Mouse (Mus musculus) CD4-positive, CD25-positive, alpha-beta regulatory T cell, adult 4 months (primary cell): ENCODE measurements around the gene Cd276. TPM values are rescaled to one million over a fixed set of nuclear protein-coding genes. Genes with fewer than 3 reads are reported as not detected.

Experiments used
- ATAC-seq: one replicate; pipeline ENCODE4 v1.8.0; 2017
- polyA plus RNA-seq, 2 experiments: library from polyadenylated mRNA; unstranded; fragments of 100-300 nt; shearing (Covaris generic); gene quantifications; one replicate each; pipeline ENCODE4 v1.2.1; 2017

Cd276 gene
- polyA plus RNA-seq, 2 experiments from 2014 or later = not detected

GRCm38 (mm10) chr9:58550928-58551327 lies 4.3 kb downstream of the Cd276 start:
- ATAC-seq = no peak

- ATAC-seq = no peak
Measured at GRCm38 (mm10) chr9:58549694-58550093, 5.5 kb downstream of the Cd276 start.

DNA sequence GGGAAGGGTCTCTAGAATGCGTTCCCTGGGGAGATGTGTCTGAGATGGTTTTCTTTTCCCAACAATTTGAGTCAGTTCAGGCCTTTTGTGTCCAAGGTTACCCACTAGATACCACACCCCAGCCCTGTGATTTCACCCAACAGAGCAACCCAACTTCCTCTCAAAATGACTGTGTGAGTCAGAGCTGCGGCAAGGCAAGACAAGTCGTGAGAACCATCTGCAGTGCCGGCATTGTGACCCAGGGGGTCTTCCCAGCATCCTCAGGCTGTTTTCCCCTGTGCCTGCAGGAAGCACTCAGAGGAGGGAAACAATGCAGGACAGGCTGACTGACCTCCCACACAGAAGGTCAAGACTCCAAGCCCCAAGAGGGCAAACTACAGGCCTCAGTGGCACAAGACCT lies 6.3 kb downstream of the Cd276 start:
- no peak for ATAC-seq

DNA sequence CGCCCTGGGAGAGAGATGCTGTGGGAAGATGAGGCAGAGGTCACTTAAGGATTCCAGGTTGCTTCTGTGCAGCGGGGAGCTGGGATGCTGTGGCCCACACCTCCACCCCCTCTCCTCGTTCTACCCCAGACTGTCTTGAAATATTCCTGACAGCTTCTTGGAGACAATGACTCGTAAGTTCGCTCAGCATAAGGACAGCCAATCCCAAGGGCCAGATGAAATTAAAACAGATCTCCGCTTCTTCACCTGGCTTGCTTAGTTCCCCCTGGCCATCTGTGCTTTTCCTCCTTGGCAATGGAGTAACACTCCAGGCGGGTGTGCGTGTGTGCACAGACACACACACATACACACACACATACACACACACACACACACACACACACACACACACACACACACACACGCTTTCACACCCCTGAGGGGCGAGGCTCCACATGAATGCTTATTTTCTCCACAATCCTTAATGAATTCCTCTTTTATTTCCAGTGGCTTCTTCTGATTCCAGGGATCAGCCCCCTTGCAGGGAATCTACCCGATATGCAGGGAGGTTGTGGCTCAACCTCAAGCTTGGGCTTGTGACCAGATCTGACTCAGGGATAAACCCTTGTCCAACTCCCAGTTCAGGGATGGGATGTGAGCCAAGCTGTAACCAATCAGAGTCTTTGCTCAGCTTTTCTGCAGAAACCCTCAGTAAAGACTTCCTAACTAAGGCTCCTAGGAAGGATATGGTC lies 8.4 kb downstream of the Cd276 start:
- no peak for ATAC-seq

- ATAC-seq = no peak
Measured at GRCm38 (mm10) chr9:58545428-58545827, 9.8 kb downstream of the Cd276 start.

GRCm38 (mm10) chr9:58544879-58545324 lies 10.3 kb downstream of the Cd276 start:
- ATAC-seq = no peak

DNA sequence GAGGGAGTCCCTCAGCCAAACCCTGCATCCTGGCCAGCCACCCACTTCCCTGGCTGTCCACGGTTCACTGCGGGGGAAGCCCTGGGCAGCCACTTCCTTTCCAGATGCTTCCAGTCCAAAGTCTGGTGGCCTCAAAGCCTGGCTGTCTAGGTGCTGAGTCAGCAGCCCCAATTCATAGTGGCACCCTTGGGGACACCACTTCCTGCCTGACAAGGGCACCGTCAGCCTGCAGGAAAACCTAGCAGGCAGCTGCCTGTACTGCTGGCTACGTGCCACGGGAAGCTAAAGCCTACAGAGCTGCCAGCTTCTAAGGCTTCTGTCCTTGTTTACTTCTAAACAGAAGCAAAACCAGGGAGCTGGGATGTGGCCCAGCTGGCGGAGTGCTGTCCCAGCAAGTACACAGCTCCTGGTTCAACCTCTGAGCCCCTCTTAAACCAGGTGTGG lies 13.3 kb downstream of the Cd276 start:
- peak; percentile 39 for ATAC-seq

- no peak for ATAC-seq
Measured at GRCm38 (mm10) chr9:58539886-58540285, 15.4 kb downstream of the Cd276 start.

DNA sequence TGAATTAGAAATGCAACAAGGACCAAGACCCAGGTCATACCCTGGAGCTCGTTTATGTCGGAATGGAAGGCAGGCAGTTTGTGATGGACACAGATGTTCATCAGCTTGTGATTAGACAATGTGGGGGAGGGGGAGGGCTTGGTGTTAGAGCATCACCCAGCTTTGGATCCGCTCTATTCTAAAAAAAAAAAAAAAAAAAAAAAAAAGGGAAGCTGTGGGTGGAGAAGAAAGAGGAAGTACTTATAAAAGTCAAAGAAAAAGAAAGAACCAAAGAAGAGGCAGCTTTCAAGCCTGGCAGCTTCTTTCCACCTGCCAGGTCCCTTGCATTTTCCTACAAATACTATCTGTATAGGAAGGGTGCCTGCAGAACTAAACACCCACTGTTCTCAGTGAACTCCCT lies 17.5 kb downstream of the Cd276 start:
- no peak for ATAC-seq

GRCm38 (mm10) chr9:58535447-58536134 lies 19.6 kb downstream of the Cd276 start:
- ATAC-seq = no peak

DNA sequence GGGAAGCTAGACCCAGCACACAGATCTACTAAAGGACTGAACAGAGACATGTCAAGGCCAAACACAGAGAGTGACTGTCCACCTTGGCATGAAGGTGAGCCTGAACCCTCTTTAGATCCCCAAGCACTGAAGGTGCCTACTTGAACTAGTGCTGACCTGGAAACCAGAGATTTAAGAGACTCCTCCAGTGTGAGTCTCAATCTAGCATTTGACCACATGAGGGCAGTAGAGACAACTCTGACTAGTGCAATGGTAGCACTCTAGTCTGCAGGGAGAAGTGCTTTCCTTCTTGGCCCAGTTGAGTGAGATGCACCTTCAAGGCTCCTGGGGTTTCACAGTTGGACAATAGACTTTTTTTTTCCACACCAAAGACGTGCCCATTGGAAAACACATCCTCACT lies 20.5 kb downstream of the Cd276 start:
- no peak for ATAC-seq

GRCm38 (mm10) chr9:58533322-58533721 lies 21.9 kb downstream of the Cd276 start:
- no peak for ATAC-seq

- no peak for ATAC-seq
Measured at GRCm38 (mm10) chr9:58532236-58532635, 23.0 kb downstream of the Cd276 start.

DNA sequence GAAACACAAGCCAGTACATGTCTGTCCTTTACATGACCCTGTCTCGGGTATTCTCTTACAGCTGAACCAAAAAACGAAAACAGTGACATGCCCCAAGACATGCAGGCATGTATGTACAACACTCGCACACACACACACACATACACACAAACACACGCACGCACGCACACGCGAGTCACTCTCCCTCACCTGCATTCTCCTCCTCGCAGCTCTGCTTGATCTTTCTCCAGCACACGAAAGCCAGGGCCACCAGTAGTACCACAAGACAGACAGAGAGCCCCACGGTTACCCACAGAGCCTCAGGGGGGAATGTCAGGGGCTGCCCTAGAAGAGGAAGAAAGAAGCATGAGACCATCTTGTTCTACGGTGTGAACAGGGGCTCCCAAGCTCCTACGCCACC lies 24.8 kb downstream of the Cd276 start:
- ATAC-seq = no peak

DNA sequence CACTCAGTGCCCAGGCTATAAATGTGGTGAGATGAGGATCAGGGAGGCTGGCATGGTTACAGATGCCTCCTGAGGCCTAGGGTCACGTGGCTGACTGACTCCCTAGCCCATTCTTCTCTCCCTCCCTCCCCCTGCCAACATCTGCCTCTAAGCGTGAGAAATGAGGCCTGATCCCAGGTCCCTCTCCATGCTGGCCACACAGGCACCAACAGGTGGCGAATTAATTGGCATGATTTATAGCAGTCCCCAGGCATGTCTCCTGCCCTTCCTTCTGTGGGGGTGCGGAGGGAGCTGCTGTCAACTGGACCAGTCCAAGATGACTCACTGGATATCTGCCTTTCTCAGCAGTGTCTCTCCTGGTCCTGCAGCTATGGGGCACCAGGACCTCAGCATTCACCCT lies 27.4 kb downstream of the Cd276 start:
- no peak for ATAC-seq

- no peak for ATAC-seq
Measured at GRCm38 (mm10) chr9:58525108-58525507, 30.1 kb downstream of the Cd276 start.

GRCm38 (mm10) chr9:58521883-58522423 lies 33.3 kb downstream of the Cd276 start:
- no peak for ATAC-seq

GRCm38 (mm10) chr9:58520816-58521581 lies 34.2 kb downstream of the Cd276 start:
- no peak for ATAC-seq

GRCm38 (mm10) chr9:58519953-58520352 lies 35.3 kb downstream of the Cd276 start:
- no peak for ATAC-seq

- no peak for ATAC-seq
Measured at GRCm38 (mm10) chr9:58517866-58518750, 37.1 kb downstream of the Cd276 start.

- ATAC-seq = no peak
Measured at GRCm38 (mm10) chr9:58516480-58516879, 38.8 kb downstream of the Cd276 start.

GRCm38 (mm10) chr9:58513749-58514148 lies 41.5 kb downstream of the Cd276 start:
- ATAC-seq = no peak
